Mouse (Mus musculus) B cell, adult 62 days (primary cell): Measurements from ENCODE around the gene Zfp711. TPM values are rescaled to one million over a fixed set of nuclear protein-coding genes. Genes with fewer than 3 reads are reported as not detected.

Experiments
- total RNA-seq: library from RNA; stranded (reverse); gene quantifications from 4 replicates; pipeline ENCODE4 v1.2.4, GENCODE M21; 2023

The Zfp711 gene
- not detected in 4 replicates for total RNA-seq

GRCm38 (mm10) chrX:112600511-112601305, at the start of gene Zfp711:
Gene Zfp711, plus strand, starts transcription at chrX:112600526.

Other genes with a start within 250 kb of the Zfp711 start
- gene Satl1, start 193.7 kb upstream of the Zfp711 start, total RNA-seq: not detected in 4 replicates
- not detected in 4 replicates for gene 2010106E10Rik, start 105.3 kb upstream of the Zfp711 start, total RNA-seq
- gene Pof1b, start 98.1 kb downstream of the Zfp711 start, total RNA-seq: not detected in 4 replicates